Mouse (Mus musculus): ENCODE data around the gene Abca9. TPM values are rescaled to one million over a fixed set of nuclear protein-coding genes. Genes with fewer than 3 reads are reported as not detected.

The Abca9 gene
- polyA plus RNA-seq, 1 experiment from 2014 or later: 4.2 TPM

DNA sequence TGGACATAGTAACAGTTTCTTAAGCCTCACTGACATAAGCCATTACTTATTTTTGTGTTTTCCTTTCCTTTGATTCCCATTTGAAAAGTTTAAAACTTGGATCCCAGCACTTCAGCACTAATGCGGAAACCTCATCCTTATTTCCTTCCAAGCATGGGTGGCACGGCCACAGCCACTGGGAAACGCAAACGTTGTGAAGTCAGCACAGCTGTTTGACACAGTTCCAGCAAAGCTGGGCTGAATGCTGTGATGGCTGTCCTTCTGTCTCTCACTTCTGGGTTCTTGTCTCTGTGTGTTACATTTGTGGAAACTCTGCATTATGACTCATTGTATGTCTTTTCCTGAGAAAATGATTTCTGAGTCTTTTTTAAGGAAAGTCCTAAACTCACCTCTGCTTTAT, 107.0 kb downstream of the Abca9 start:
- Histone ChIP-seq H3K27me3 (ENCODE audit: control insufficient read depth, insufficient read depth, low read length) (no peaks in the 10 kb centered on the region), H3K36me3 (ENCODE audit: control insufficient read depth, insufficient read depth, low read length) (no peaks in the 10 kb centered on the region), H3K4me3 (ENCODE audit: control insufficient read depth in 1 of 2, insufficient read depth in 1 of 2, low read depth in 1 of 2, low read length in 2 of 2) (no peak overlapping the region), H3K4me2 (ENCODE audit: low read length) (no peak overlapping the region), H3K9ac (ENCODE audit: low read length) (no peak overlapping the region), H3K9me3 (ENCODE audit: control insufficient read depth, low read length) (no peaks in the 10 kb centered on the region), H3K4me1 (ENCODE audit: control insufficient read depth in 2 of 2, insufficient read depth in 2 of 2, low read length in 2 of 2) (no peaks in the 10 kb centered on the region), H3K27ac (replicated peaks in 1 of 2; ENCODE audit: control insufficient read depth in 1 of 2, insufficient read depth in 1 of 2, low read depth in 2 of 2, low read length in 2 of 2) (no peak overlapping the region)
- WGBS: 47% methylated on average over 4 of the region's 4 CpGs
- no peak for ATAC-seq (ENCODE audit: insufficient number of reproducible peaks, insufficient read depth, low FRiP score, low read depth)

DNA sequence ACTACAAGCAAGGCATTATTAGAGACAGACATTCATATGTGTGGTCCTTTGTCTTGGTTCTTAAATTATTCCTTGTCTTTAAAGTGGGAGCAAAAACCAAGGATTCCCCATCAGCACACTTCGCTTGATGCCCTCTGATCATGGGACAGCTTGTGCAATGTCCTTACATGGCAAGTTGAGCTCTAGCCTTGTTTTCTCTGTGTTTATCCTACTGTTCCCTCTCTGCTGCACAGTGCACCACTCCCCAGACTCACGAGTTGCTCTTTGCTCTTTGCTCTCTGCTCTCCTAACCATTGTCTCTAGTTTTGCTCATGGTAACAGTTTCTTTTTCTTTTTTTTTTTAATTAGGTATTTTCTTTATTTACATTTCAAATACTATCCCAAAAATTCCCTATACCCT, 107.9 kb downstream of the Abca9 start:
- no peak overlapping the region for H3K4me3 ChIP-seq (ENCODE audit: control insufficient read depth in 1 of 2, insufficient read depth in 1 of 2, low read depth in 1 of 2, low read length in 2 of 2)
- H3K36me3 ChIP-seq (ENCODE audit: control insufficient read depth, insufficient read depth, low read length): no peaks in the 10 kb centered on the region
- no peak overlapping the region for H3K9ac ChIP-seq (ENCODE audit: low read length)
- no peak for ATAC-seq (ENCODE audit: insufficient number of reproducible peaks, insufficient read depth, low FRiP score, low read depth)
- no peaks in the 10 kb centered on the region for H3K4me1 ChIP-seq (ENCODE audit: control insufficient read depth in 2 of 2, insufficient read depth in 2 of 2, low read length in 2 of 2)
- H3K9me3 ChIP-seq (ENCODE audit: control insufficient read depth, low read length): no peaks in the 10 kb centered on the region
- 74% methylated on average over 2 of the region's 2 CpGs for WGBS
- H3K4me2 ChIP-seq (ENCODE audit: low read length): no peak overlapping the region
- H3K27ac ChIP-seq (replicated peaks in 1 of 2; ENCODE audit: control insufficient read depth in 1 of 2, insufficient read depth in 1 of 2, low read depth in 2 of 2, low read length in 2 of 2): no peak overlapping the region
- no peaks in the 10 kb centered on the region for H3K27me3 ChIP-seq (ENCODE audit: control insufficient read depth, insufficient read depth, low read length)

GRCm38 (mm10) chr11:110053681-110054080, 114.3 kb downstream of the Abca9 start:
- H3K4me2 ChIP-seq (ENCODE audit: low read length): no peak overlapping the region
- WGBS: 61% methylated on average over 3 of the region's 3 CpGs
- no peaks in the 10 kb centered on the region for H3K36me3 ChIP-seq (ENCODE audit: control insufficient read depth, insufficient read depth, low read length)
- no peak overlapping the region for H3K4me3 ChIP-seq (ENCODE audit: control insufficient read depth in 1 of 2, insufficient read depth in 1 of 2, low read depth in 1 of 2, low read length in 2 of 2)
- H3K4me1 ChIP-seq (ENCODE audit: control insufficient read depth in 2 of 2, insufficient read depth in 2 of 2, low read length in 2 of 2): no peaks in the 10 kb centered on the region
- no peak overlapping the region for H3K27ac ChIP-seq (replicated peaks in 1 of 2; ENCODE audit: control insufficient read depth in 1 of 2, insufficient read depth in 1 of 2, low read depth in 2 of 2, low read length in 2 of 2)
- H3K9ac ChIP-seq (ENCODE audit: low read length): no peak overlapping the region
- H3K27me3 ChIP-seq (ENCODE audit: control insufficient read depth, insufficient read depth, low read length): no peaks in the 10 kb centered on the region
- H3K9me3 ChIP-seq (ENCODE audit: control insufficient read depth, low read length): 0 out of 2 replicates have a peak, but pooled peaks cover 2% of the 10 kb centered on the region
- no peak for ATAC-seq (ENCODE audit: insufficient number of reproducible peaks, insufficient read depth, low FRiP score, low read depth)

Other genes with a start within 250 kb of the Abca9 start
- gene Abca8b, start 172.4 kb downstream of the Abca9 start, polyA plus RNA-seq (2014; fragmentation: Nextera tagmentation; extraction: Ambion mirVana): 0.96 and 1.1 TPM in 2 replicates
- gene Abca8a, start 72.2 kb downstream of the Abca9 start, polyA plus RNA-seq (2014; fragmentation: Nextera tagmentation; extraction: Ambion mirVana): 2.5 and 3.2 TPM in 2 replicates
- 1.3 and 1.6 TPM in 2 replicates for gene Abca6, start 83.6 kb upstream of the Abca9 start, polyA plus RNA-seq (2014; fragmentation: Nextera tagmentation; extraction: Ambion mirVana)
- gene Abca5, start 169.5 kb upstream of the Abca9 start, polyA plus RNA-seq (2014; fragmentation: Nextera tagmentation; extraction: Ambion mirVana): 4.4 and 5.0 TPM in 2 replicates
- gene Map2k6, start 230.9 kb upstream of the Abca9 start, polyA plus RNA-seq (2014; fragmentation: Nextera tagmentation; extraction: Ambion mirVana): 18.8 and 19.2 TPM in 2 replicates

All from heart, embryonic 14.5 days (tissue).